Mouse (Mus musculus) thymus, adult 2 months (tissue): ENCODE measurements around the gene Mylk4.

Experiments used
- CTCF ChIP-seq: fragments of 200-500 bp; IDR thresholded peaks from 2 replicates; pipeline ENCODE4 v1.5.1; 2012; ENCODE audit warnings: mild to moderate bottlenecking, control low read depth, low read length, moderate library complexity, borderline replicate concordance; ENCODE audit not compliant: control insufficient read depth, poor library complexity, insufficient read depth; ENCODE audit errors: extremely low read depth
- POLR2A ChIP-seq: fragments of 200-500 bp; IDR thresholded peaks from 2 replicates; pipeline ENCODE4 v1.6.1; 2012; ENCODE audit warnings: mild to moderate bottlenecking, low read length, control low read depth, moderate library complexity; ENCODE audit not compliant: control insufficient read depth, poor library complexity, insufficient read depth; ENCODE audit errors: extremely low read depth

DNA sequence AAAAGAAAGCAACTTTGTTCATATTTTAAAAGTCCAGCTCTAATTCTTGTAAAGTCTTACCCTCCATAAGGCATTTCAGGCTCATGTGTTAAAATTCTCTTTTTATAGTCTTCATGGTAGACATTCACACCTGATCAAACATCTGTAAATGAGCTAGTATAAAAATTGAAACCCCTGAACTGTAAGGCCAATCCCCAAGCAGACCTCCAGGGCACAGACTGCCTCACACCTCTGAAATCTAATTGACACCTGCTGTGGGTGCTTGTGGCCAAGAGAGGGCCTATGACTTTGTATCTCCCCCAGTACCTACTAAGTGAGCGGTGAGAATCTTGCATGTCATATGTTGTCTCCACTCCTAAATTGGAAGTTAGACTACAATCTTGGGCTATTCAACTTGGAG lies 33.2 kb downstream of the Mylk4 start:
- TF ChIP-seq CTCF, result no peak
- TF ChIP-seq POLR2A, result no peak
